Mouse (Mus musculus): ENCODE results near the gene Eef1akmt3.

DNA sequence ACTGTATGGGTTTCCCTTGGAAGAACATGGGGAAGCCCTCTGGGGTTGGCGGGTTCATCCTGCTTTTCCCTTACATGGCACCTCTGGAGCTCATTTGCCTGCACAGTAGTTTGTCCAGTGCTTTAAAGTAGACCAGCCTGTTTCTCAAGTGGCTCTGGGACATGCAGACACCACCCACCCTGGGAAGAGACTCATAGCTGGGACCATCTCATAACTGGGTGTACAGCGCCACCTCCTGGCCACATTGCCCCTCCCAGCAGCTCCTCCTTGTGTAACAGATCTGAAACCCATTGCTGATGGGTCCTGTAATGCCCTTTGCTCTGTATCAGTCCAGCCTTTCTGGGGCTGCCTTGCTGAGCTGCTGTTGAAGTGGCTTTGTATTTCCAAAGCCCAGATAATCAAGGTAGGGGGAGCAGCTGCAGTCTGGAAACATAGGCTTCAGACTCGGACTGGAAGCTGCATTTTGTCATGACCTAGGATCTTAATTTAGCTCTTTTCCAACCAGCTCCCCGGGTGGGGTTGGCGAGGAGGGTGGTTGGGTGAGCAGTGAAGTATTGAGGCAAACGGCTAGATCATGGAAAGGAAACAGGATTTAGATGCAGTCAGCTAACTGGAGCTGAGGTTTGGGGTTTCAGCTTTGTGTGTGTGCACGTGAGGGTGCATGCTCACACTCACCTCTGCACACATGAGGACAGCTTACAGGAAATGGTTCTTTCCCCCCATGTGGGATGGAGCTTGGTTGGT, 50.8 kb downstream of the Eef1akmt3 start:
- TF ChIP-seq CTCF (IDR thresholded peaks at IDR 0.05) = peak; percentile 95
- TF ChIP-seq POLR2A (IDR thresholded peaks at IDR 0.05; ENCODE audit: insufficient read depth, low read depth, low read length) = no peak
- peak; percentile 99 for TF ChIP-seq EP300 (IDR thresholded peaks at IDR 0.05; ENCODE audit: insufficient read depth, low read depth, low read length)
